Mouse (Mus musculus): Measurements from ENCODE around the gene Dnpep.

GRCm38 (mm10) chr1:75339337-75339736, 21.5 kb upstream of the Dnpep start:
- TF ChIP-seq CTCF (conservative IDR thresholded peaks at IDR 0.05; ENCODE audit: low read length) (no peak), NANOG (IDR thresholded peaks at IDR 0.05; ENCODE audit: borderline replicate concordance, low read length) (no peak), POU5F1 (IDR thresholded peaks at IDR 0.05; ENCODE audit: borderline replicate concordance, low read length) (no peak)
